Mouse (Mus musculus): ENCODE measurements around the gene Slc38a9. TPM values are rescaled to one million over a fixed set of nuclear protein-coding genes. Genes with fewer than 3 reads are reported as not detected.

Gene Slc38a9
- polyA plus RNA-seq, 1 experiment from 2014 or later = 26.5 TPM

- ATAC-seq (ENCODE audit: low read depth) = no peak
- Histone ChIP-seq H3K9me3 (ENCODE audit: control insufficient read depth, low read length) (no peaks in the 10 kb centered on the region), H3K27ac (ENCODE audit: low read depth, low read length) (no peak overlapping the region), H3K4me1 (ENCODE audit: control insufficient read depth, insufficient read depth, low read length) (no peaks in the 10 kb centered on the region), H3K27me3 (ENCODE audit: control insufficient read depth, insufficient read depth, low read length) (no peaks in the 10 kb centered on the region), H3K36me3 (ENCODE audit: control insufficient read depth, insufficient read depth, low read length) (no peaks in the 10 kb centered on the region), H3K4me3 (ENCODE audit: low read depth, low read length) (no peak overlapping the region), H3K4me2 (ENCODE audit: low read depth, low read length) (no peak overlapping the region), H3K9ac (replicated peaks; ENCODE audit: low read depth, low read length) (no peak overlapping the region)
- WGBS = 87% methylated on average over 3 of the region's 3 CpGs
These were observed 15.6 kb upstream of the Slc38a9 start for GRCm38 (mm10) chr13:112644996-112645395.

- H3K36me3 ChIP-seq (ENCODE audit: control insufficient read depth, insufficient read depth, low read length) = no peaks in the 10 kb centered on the region
- ATAC-seq (ENCODE audit: low read depth) = no peak
- H3K4me3 ChIP-seq (ENCODE audit: low read depth, low read length) = no peak overlapping the region
- H3K4me1 ChIP-seq (ENCODE audit: control insufficient read depth, insufficient read depth, low read length) = no peaks in the 10 kb centered on the region
- H3K9ac ChIP-seq (replicated peaks; ENCODE audit: low read depth, low read length) = no peak overlapping the region
- no peaks in the 10 kb centered on the region for H3K27me3 ChIP-seq (ENCODE audit: control insufficient read depth, insufficient read depth, low read length)
- 89% methylated on average over 1 of the region's 1 CpGs for WGBS
- no peak overlapping the region for H3K4me2 ChIP-seq (ENCODE audit: low read depth, low read length)
- H3K27ac ChIP-seq (ENCODE audit: low read depth, low read length) = no peak overlapping the region
- no peaks in the 10 kb centered on the region for H3K9me3 ChIP-seq (ENCODE audit: control insufficient read depth, low read length)
These were observed 14.9 kb upstream of the Slc38a9 start for GRCm38 (mm10) chr13:112645529-112646186.

GRCm38 (mm10) chr13:112651183-112651582 is 9.4 kb upstream of the Slc38a9 start:
- Histone ChIP-seq H3K4me3 (ENCODE audit: low read depth, low read length) (no peak overlapping the region), H3K36me3 (ENCODE audit: control insufficient read depth, insufficient read depth, low read length) (no peaks in the 10 kb centered on the region), H3K9me3 (ENCODE audit: control insufficient read depth, low read length) (0 out of 2 replicates have a peak, but pooled peaks cover 4% of the 10 kb centered on the region), H3K4me2 (ENCODE audit: low read depth, low read length) (no peak overlapping the region), H3K27me3 (ENCODE audit: control insufficient read depth, insufficient read depth, low read length) (no peaks in the 10 kb centered on the region), H3K9ac (replicated peaks; ENCODE audit: low read depth, low read length) (no peak overlapping the region), H3K4me1 (ENCODE audit: control insufficient read depth, insufficient read depth, low read length) (no peaks in the 10 kb centered on the region), H3K27ac (ENCODE audit: low read depth, low read length) (no peak overlapping the region)
- WGBS = 89% methylated on average over 3 of the region's 3 CpGs
- ATAC-seq (ENCODE audit: low read depth) = no peak

GRCm38 (mm10) chr13:112652205-112652604 is 8.3 kb upstream of the Slc38a9 start, which contains the start of gene Ddx4:
Gene Ddx4 (minus strand): TSS chr13:112652475.
- Histone ChIP-seq H3K27ac (ENCODE audit: low read depth, low read length) (no peak within 1 kb of the TSS), H3K4me3 (ENCODE audit: low read depth, low read length) (no peak within 1 kb of the TSS), H3K36me3 (ENCODE audit: control insufficient read depth, insufficient read depth, low read length) (no peaks in the 10 kb centered on the region), H3K4me1 (ENCODE audit: control insufficient read depth, insufficient read depth, low read length) (no peaks in the 10 kb centered on the region), H3K9ac (replicated peaks; ENCODE audit: low read depth, low read length) (no peak within 1 kb of the TSS), H3K9me3 (ENCODE audit: control insufficient read depth, low read length) (0 out of 2 replicates have a peak, but pooled peaks cover 4% of the 10 kb centered on the region), H3K27me3 (ENCODE audit: control insufficient read depth, insufficient read depth, low read length) (no peaks in the 10 kb centered on the region), H3K4me2 (ENCODE audit: low read depth, low read length) (no peak within 1 kb of the TSS)
- 79% methylated on average over 35 of the region's 45 CpGs for WGBS
- ATAC-seq (ENCODE audit: low read depth) = no peak

GRCm38 (mm10) chr13:112659986-112660573 is 471 bp upstream of the Slc38a9 start:
- no peak overlapping the region for H3K27ac ChIP-seq (ENCODE audit: low read depth, low read length)
- H3K36me3 ChIP-seq (ENCODE audit: control insufficient read depth, insufficient read depth, low read length) = no peaks in the 10 kb centered on the region
- H3K4me1 ChIP-seq (ENCODE audit: control insufficient read depth, insufficient read depth, low read length) = peaks cover 5% of the 10 kb centered on the region; the same call in 1 of the 2 replicates
- peak overlapping the region; percentile 58 for H3K4me2 ChIP-seq (ENCODE audit: low read depth, low read length)
- no peaks in the 10 kb centered on the region for H3K27me3 ChIP-seq (ENCODE audit: control insufficient read depth, insufficient read depth, low read length)
- H3K9me3 ChIP-seq (ENCODE audit: control insufficient read depth, low read length) = no peaks in the 10 kb centered on the region
- WGBS = 2% methylated on average over 10 of the region's 10 CpGs
- peak; percentile 38 for ATAC-seq (ENCODE audit: low read depth)
- peak overlapping the region; percentile 30 for H3K9ac ChIP-seq (replicated peaks; ENCODE audit: low read depth, low read length)
- peak overlapping the region; percentile 76 for H3K4me3 ChIP-seq (ENCODE audit: low read depth, low read length)

- Histone ChIP-seq H3K36me3 (ENCODE audit: control insufficient read depth, insufficient read depth, low read length) (no peaks in the 10 kb centered on the region), H3K4me2 (ENCODE audit: low read depth, low read length) (peak overlapping the region; percentile 83), H3K9ac (replicated peaks; ENCODE audit: low read depth, low read length) (peak overlapping the region; percentile 84; the same call in 1 of the 2 replicates), H3K27ac (ENCODE audit: low read depth, low read length) (no peak overlapping the region), H3K4me3 (ENCODE audit: low read depth, low read length) (peak overlapping the region; percentile 76; the same call in 1 of the 2 replicates), H3K9me3 (ENCODE audit: control insufficient read depth, low read length) (no peaks in the 10 kb centered on the region), H3K4me1 (ENCODE audit: control insufficient read depth, insufficient read depth, low read length) (peaks cover 5% of the 10 kb centered on the region; the same call in 1 of the 2 replicates), H3K27me3 (ENCODE audit: control insufficient read depth, insufficient read depth, low read length) (no peaks in the 10 kb centered on the region)
- WGBS = 86% methylated on average over 2 of the region's 2 CpGs
- ATAC-seq (ENCODE audit: low read depth) = no peak
These were observed 1.1 kb downstream of the Slc38a9 start for GRCm38 (mm10) chr13:112661687-112662086.

- no peak for ATAC-seq (ENCODE audit: low read depth)
- Histone ChIP-seq H3K27me3 (ENCODE audit: control insufficient read depth, insufficient read depth, low read length) (no peaks in the 10 kb centered on the region), H3K4me2 (ENCODE audit: low read depth, low read length) (no peak overlapping the region), H3K27ac (ENCODE audit: low read depth, low read length) (no peak overlapping the region), H3K36me3 (ENCODE audit: control insufficient read depth, insufficient read depth, low read length) (no peaks in the 10 kb centered on the region), H3K4me1 (ENCODE audit: control insufficient read depth, insufficient read depth, low read length) (0 out of 2 replicates have a peak, but pooled peaks cover 1% of the 10 kb centered on the region), H3K9ac (replicated peaks; ENCODE audit: low read depth, low read length) (no peak overlapping the region), H3K9me3 (ENCODE audit: control insufficient read depth, low read length) (no peaks in the 10 kb centered on the region), H3K4me3 (ENCODE audit: low read depth, low read length) (no peak overlapping the region)
- 91% methylated on average over 10 of the region's 10 CpGs for WGBS
These were observed 6.0 kb downstream of the Slc38a9 start for GRCm38 (mm10) chr13:112666433-112667024.

GRCm38 (mm10) chr13:112667215-112667614 is 6.7 kb downstream of the Slc38a9 start:
- Histone ChIP-seq H3K27me3 (ENCODE audit: control insufficient read depth, insufficient read depth, low read length) (no peaks in the 10 kb centered on the region), H3K9me3 (ENCODE audit: control insufficient read depth, low read length) (no peaks in the 10 kb centered on the region), H3K27ac (ENCODE audit: low read depth, low read length) (no peak overlapping the region), H3K36me3 (ENCODE audit: control insufficient read depth, insufficient read depth, low read length) (peaks cover 7% of the 10 kb centered on the region), H3K9ac (replicated peaks; ENCODE audit: low read depth, low read length) (no peak overlapping the region), H3K4me3 (ENCODE audit: low read depth, low read length) (no peak overlapping the region), H3K4me1 (ENCODE audit: control insufficient read depth, insufficient read depth, low read length) (no peaks in the 10 kb centered on the region), H3K4me2 (ENCODE audit: low read depth, low read length) (no peak overlapping the region)
- 86% methylated on average over 9 of the region's 9 CpGs for WGBS
- ATAC-seq (ENCODE audit: low read depth) = no peak

GRCm38 (mm10) chr13:112671708-112672107 is 11.2 kb downstream of the Slc38a9 start:
- Histone ChIP-seq H3K27ac (ENCODE audit: low read depth, low read length) (no peak overlapping the region), H3K9ac (replicated peaks; ENCODE audit: low read depth, low read length) (no peak overlapping the region), H3K36me3 (ENCODE audit: control insufficient read depth, insufficient read depth, low read length) (peaks cover 10% of the 10 kb centered on the region), H3K9me3 (ENCODE audit: control insufficient read depth, low read length) (no peaks in the 10 kb centered on the region), H3K27me3 (ENCODE audit: control insufficient read depth, insufficient read depth, low read length) (no peaks in the 10 kb centered on the region), H3K4me2 (ENCODE audit: low read depth, low read length) (no peak overlapping the region), H3K4me3 (ENCODE audit: low read depth, low read length) (no peak overlapping the region), H3K4me1 (ENCODE audit: control insufficient read depth, insufficient read depth, low read length) (no peaks in the 10 kb centered on the region)
- ATAC-seq (ENCODE audit: low read depth) = no peak
- 79% methylated on average over 13 of the region's 13 CpGs for WGBS
